Mouse (Mus musculus) limb, embryonic 11.5 days (tissue): ENCODE measurements around the gene Rom1. TPM values are rescaled to one million over a fixed set of nuclear protein-coding genes. Genes with fewer than 3 reads are reported as not detected.

Experiments used
- ATAC-seq: fragments of 200-750 bp; cut with Nextera tagmentation; 2 replicates; pipeline ENCODE4 v1.8.0; 2017; ENCODE audit warnings: low read depth; ENCODE audit not compliant: insufficient number of reproducible peaks, low FRiP score, low TSS enrichment
- DNase-seq: peaks from one replicate; pipeline ENCODE4 v3.0.0-alpha.2; 2015; ENCODE audit warnings: low spot score
- H3K27ac ChIP-seq: fragments of 300-500 bp; sonication (generic); replicated peaks from 2 replicates; pipeline ENCODE4 v1.5.1; 2014; ENCODE audit warnings: low read depth, mild to moderate bottlenecking, low read length
- H3K27me3 ChIP-seq: fragments of 300-500 bp; sonication (generic); 2 replicates; pipeline ENCODE4 v1.6.1; 2014; ENCODE audit warnings: mild to moderate bottlenecking, low read length, mixed read lengths; ENCODE audit not compliant: control insufficient read depth, insufficient read depth
- H3K36me3 ChIP-seq: fragments of 300-500 bp; sonication (generic); 2 replicates; pipeline ENCODE4 v1.6.1; 2014; ENCODE audit warnings: mild to moderate bottlenecking, low read length, moderate library complexity, mixed read lengths; ENCODE audit not compliant: control insufficient read depth, insufficient read depth
- H3K4me1 ChIP-seq: fragments of 300-500 bp; sonication (generic); 2 replicates; pipeline ENCODE4 v1.6.1; 2014; ENCODE audit warnings: low read length, mixed read lengths; ENCODE audit not compliant: control insufficient read depth, insufficient read depth
- H3K4me2 ChIP-seq: fragments of 300-500 bp; sonication (generic); 2 replicates; pipeline ENCODE4 v1.6.1; 2014; ENCODE audit warnings: low read depth, mild to moderate bottlenecking, moderate library complexity; ENCODE audit not compliant: severe bottlenecking
- H3K4me3 ChIP-seq: fragments of 300-500 bp; sonication (generic); 2 replicates; pipeline ENCODE4 v1.5.1; 2014; ENCODE audit warnings: low read depth, low read length
- H3K9ac ChIP-seq: fragments of 300-500 bp; sonication (generic); 2 replicates; pipeline ENCODE4 v1.6.1; 2014; ENCODE audit warnings: mild to moderate bottlenecking, low read length
- H3K9me3 ChIP-seq: fragments of 300-500 bp; sonication (generic); 2 replicates; pipeline ENCODE4 v1.6.1; 2016; ENCODE audit warnings: low read length; ENCODE audit not compliant: control insufficient read depth
- WGBS: fragments of 180-500 bp; shearing (Covaris S2); extraction: QIAGEN DNeasy Blood & Tissue Kit; methylation state at CpG from one replicate; pipeline ENCODE4 v1.1.7; 2014; 5-methylcytosine and 5-hydroxymethylcytosine counted together
- polyA plus RNA-seq: library from polyadenylated mRNA; unstranded; fragments of >200 nt; fragmentation: Nextera tagmentation; extraction: Ambion mirVana; gene quantifications from 2 replicates; pipeline ENCODE4 v1.2.1, GENCODE M21; 2014

Rom1 gene
- polyA plus RNA-seq, 1 experiment from 2014 or later: 1.4 TPM

GRCm38 (mm10) chr19:8920836-8921291, 8.3 kb downstream of the Rom1 start:
- Histone ChIP-seq H3K27me3 (no peaks in the 10 kb centered on the region), H3K4me3 (peak overlapping the region; percentile 77), H3K27ac (peak overlapping the region; percentile 81), H3K4me1 (no peaks in the 10 kb centered on the region), H3K9me3 (no peaks in the 10 kb centered on the region), H3K4me2 (peak overlapping the region; percentile 66), H3K9ac (peak overlapping the region; percentile 47), H3K36me3 (peaks cover 4% of the 10 kb centered on the region; the same call in 1 of the 2 replicates)
- peak; percentile 43 for DNase-seq
- 0 out of 2 replicates have a peak, but pooled peaks have one; percentile 11 for ATAC-seq
- 3% methylated on average over 6 of the region's 6 CpGs for WGBS

- Histone ChIP-seq H3K9me3 (no peaks in the 10 kb centered on the region), H3K27ac (peak within 1 kb of the TSS; percentile 81), H3K4me3 (peak within 1 kb of the TSS; percentile 77), H3K36me3 (peaks cover 10% of the 10 kb centered on the region; the same call in 1 of the 2 replicates), H3K27me3 (no peaks in the 10 kb centered on the region), H3K9ac (peak within 1 kb of the TSS; percentile 47), H3K4me1 (no peaks in the 10 kb centered on the region), H3K4me2 (peak within 1 kb of the TSS; percentile 66)
- ATAC-seq: peak; percentile 95
- peak; percentile 96 for DNase-seq
- WGBS: 4% methylated on average over 50 of the region's 50 CpGs
Measured at GRCm38 (mm10) chr19:8920073-8920736, 9.0 kb downstream of the Rom1 start, which contains the start of gene B3gat3. Gene B3gat3 (plus strand): TSS chr19:8920374.

GRCm38 (mm10) chr19:8919684-8920072, 9.5 kb downstream of the Rom1 start:
- no peaks in the 10 kb centered on the region for H3K9me3 ChIP-seq
- H3K27ac ChIP-seq: peak overlapping the region; percentile 42; the same call in 1 of the 2 replicates
- ATAC-seq (no peak), DNase-seq (no peak)
- H3K36me3 ChIP-seq: peaks cover 14% of the 10 kb centered on the region; the same call in 1 of the 2 replicates
- no peak overlapping the region for H3K9ac ChIP-seq
- H3K4me2 ChIP-seq: peak overlapping the region; percentile 66
- WGBS: 72% methylated on average over 6 of the region's 6 CpGs
- no peaks in the 10 kb centered on the region for H3K4me1 ChIP-seq
- H3K27me3 ChIP-seq: no peaks in the 10 kb centered on the region
- H3K4me3 ChIP-seq: peak overlapping the region; percentile 77

GRCm38 (mm10) chr19:8919000-8919399, 10.2 kb downstream of the Rom1 start:
- Histone ChIP-seq H3K4me3 (no peak overlapping the region), H3K9me3 (no peaks in the 10 kb centered on the region), H3K4me1 (no peaks in the 10 kb centered on the region), H3K4me2 (no peak overlapping the region), H3K9ac (no peak overlapping the region), H3K36me3 (peaks cover 21% of the 10 kb centered on the region; the same call in 1 of the 2 replicates), H3K27me3 (no peaks in the 10 kb centered on the region), H3K27ac (no peak overlapping the region)
- ATAC-seq (no peak), DNase-seq (no peak)
- 95% methylated on average over 3 of the region's 3 CpGs for WGBS

GRCm38 (mm10) chr19:8914212-8914611, 14.9 kb downstream of the Rom1 start:
- Histone ChIP-seq H3K9me3 (no peaks in the 10 kb centered on the region), H3K36me3 (peaks cover 48% of the 10 kb centered on the region), H3K27me3 (no peaks in the 10 kb centered on the region), H3K4me1 (no peaks in the 10 kb centered on the region), H3K27ac (no peak overlapping the region), H3K4me2 (no peak overlapping the region), H3K9ac (no peak overlapping the region), H3K4me3 (no peak overlapping the region)
- DNase-seq: no peak
- 92% methylated on average over 3 of the region's 3 CpGs for WGBS
- no peak for ATAC-seq

- H3K27me3 ChIP-seq: no peaks in the 10 kb centered on the region
- WGBS: 93% methylated on average over 5 of the region's 5 CpGs
- no peak overlapping the region for H3K4me2 ChIP-seq
- ATAC-seq (no peak), DNase-seq (no peak)
- H3K27ac ChIP-seq: no peak overlapping the region
- peaks cover 65% of the 10 kb centered on the region for H3K36me3 ChIP-seq
- H3K4me3 ChIP-seq: no peak overlapping the region
- no peak overlapping the region for H3K9ac ChIP-seq
- no peaks in the 10 kb centered on the region for H3K9me3 ChIP-seq
- no peaks in the 10 kb centered on the region for H3K4me1 ChIP-seq
Measured at GRCm38 (mm10) chr19:8911810-8912209, 17.3 kb downstream of the Rom1 start.

- Histone ChIP-seq H3K4me2 (no peak overlapping the region), H3K9me3 (no peaks in the 10 kb centered on the region), H3K27ac (no peak overlapping the region), H3K4me1 (no peaks in the 10 kb centered on the region), H3K27me3 (no peaks in the 10 kb centered on the region), H3K4me3 (no peak overlapping the region), H3K36me3 (peaks cover 50% of the 10 kb centered on the region), H3K9ac (no peak overlapping the region)
- ATAC-seq (no peak), DNase-seq (no peak)
- 90% methylated on average over 6 of the region's 6 CpGs for WGBS
Measured at GRCm38 (mm10) chr19:8908531-8908930, 20.6 kb downstream of the Rom1 start.

GRCm38 (mm10) chr19:8903412-8903811, 25.7 kb downstream of the Rom1 start:
- Histone ChIP-seq H3K4me2 (no peak overlapping the region), H3K9ac (no peak overlapping the region), H3K4me3 (no peak overlapping the region), H3K27ac (no peak overlapping the region), H3K9me3 (no peaks in the 10 kb centered on the region), H3K36me3 (peaks cover 29% of the 10 kb centered on the region), H3K27me3 (no peaks in the 10 kb centered on the region), H3K4me1 (peaks cover 7% of the 10 kb centered on the region; the same call in 1 of the 2 replicates)
- DNase-seq: no peak
- WGBS: 93% methylated on average over 5 of the region's 5 CpGs
- no peak for ATAC-seq
